Mouse (Mus musculus): ENCODE measurements around the gene Apol7a. TPM values are rescaled to one million over a fixed set of nuclear protein-coding genes. Genes with fewer than 3 reads are reported as not detected.
"Not testable (repeated sequence)": the region's sequence is repeated elsewhere in the genome, so short reads cannot be mapped to it uniquely, and the experiment has no call there.

The Apol7a gene
- polyA plus RNA-seq (2015; fragmentation: Nextera tagmentation; extraction: Ambion mirVana), result 0.10 and 0.11 TPM in 2 replicates

GRCm38 (mm10) chr15:77399027-77399426 lies at the start of gene Apol7a:
Gene Apol7a, minus strand, starts transcription at chr15:77399110.
- 55% methylated on average over 9 of the region's 9 CpGs for WGBS
- not testable (repeated sequence) for H3K4me3 ChIP-seq (ENCODE audit: low read length); H3K27me3 ChIP-seq (ENCODE audit: control insufficient read depth, insufficient read depth, low read depth, low read length); H3K4me1 ChIP-seq (replicated peaks; ENCODE audit: control insufficient read depth, insufficient read depth, low read length); H3K27ac ChIP-seq (ENCODE audit: low read length); H3K9me3 ChIP-seq (ENCODE audit: control insufficient read depth, low read length); ATAC-seq (ENCODE audit: low read depth); H3K9ac ChIP-seq (ENCODE audit: low read length); H3K36me3 ChIP-seq (ENCODE audit: control insufficient read depth, insufficient read depth, low read length); H3K4me2 ChIP-seq (ENCODE audit: low read depth, low read length)

GRCm38 (mm10) chr15:77447392-77447791 lies 48.5 kb upstream of the Apol7a start, which contains the start of gene Apol7b:
Gene Apol7b, minus strand, starts transcription at chr15:77447492.
- H3K27me3 ChIP-seq (ENCODE audit: control insufficient read depth, insufficient read depth, low read depth, low read length); H3K27ac ChIP-seq (ENCODE audit: low read length); H3K4me2 ChIP-seq (ENCODE audit: low read depth, low read length); ATAC-seq (ENCODE audit: low read depth); H3K36me3 ChIP-seq (ENCODE audit: control insufficient read depth, insufficient read depth, low read length); H3K4me3 ChIP-seq (ENCODE audit: low read length); H3K9me3 ChIP-seq (ENCODE audit: control insufficient read depth, low read length); H3K9ac ChIP-seq (ENCODE audit: low read length); H3K4me1 ChIP-seq (replicated peaks; ENCODE audit: control insufficient read depth, insufficient read depth, low read length): not testable (repeated sequence)
- 70% methylated on average over 2 of the region's 2 CpGs for WGBS

- H3K4me2 ChIP-seq (ENCODE audit: low read depth, low read length); H3K4me1 ChIP-seq (replicated peaks; ENCODE audit: control insufficient read depth, insufficient read depth, low read length); H3K9ac ChIP-seq (ENCODE audit: low read length); ATAC-seq (ENCODE audit: low read depth); H3K9me3 ChIP-seq (ENCODE audit: control insufficient read depth, low read length); H3K4me3 ChIP-seq (ENCODE audit: low read length); H3K36me3 ChIP-seq (ENCODE audit: control insufficient read depth, insufficient read depth, low read length); H3K27ac ChIP-seq (ENCODE audit: low read length); H3K27me3 ChIP-seq (ENCODE audit: control insufficient read depth, insufficient read depth, low read depth, low read length): not testable (repeated sequence)
- WGBS, result 50% methylated on average over 1 of the region's 1 CpGs
Observed at GRCm38 (mm10) chr15:77445668-77446067, 46.8 kb upstream of the Apol7a start.

GRCm38 (mm10) chr15:77444746-77445145 lies 45.8 kb upstream of the Apol7a start:
- 65% methylated on average over 8 of the region's 8 CpGs for WGBS
- H3K27me3 ChIP-seq (ENCODE audit: control insufficient read depth, insufficient read depth, low read depth, low read length); H3K36me3 ChIP-seq (ENCODE audit: control insufficient read depth, insufficient read depth, low read length); H3K9ac ChIP-seq (ENCODE audit: low read length); H3K4me1 ChIP-seq (replicated peaks; ENCODE audit: control insufficient read depth, insufficient read depth, low read length); ATAC-seq (ENCODE audit: low read depth); H3K9me3 ChIP-seq (ENCODE audit: control insufficient read depth, low read length); H3K27ac ChIP-seq (ENCODE audit: low read length); H3K4me3 ChIP-seq (ENCODE audit: low read length); H3K4me2 ChIP-seq (ENCODE audit: low read depth, low read length): not testable (repeated sequence)

- H3K4me3 ChIP-seq (ENCODE audit: low read length); ATAC-seq (ENCODE audit: low read depth); H3K9me3 ChIP-seq (ENCODE audit: control insufficient read depth, low read length); H3K36me3 ChIP-seq (ENCODE audit: control insufficient read depth, insufficient read depth, low read length); H3K4me1 ChIP-seq (replicated peaks; ENCODE audit: control insufficient read depth, insufficient read depth, low read length); H3K9ac ChIP-seq (ENCODE audit: low read length); H3K4me2 ChIP-seq (ENCODE audit: low read depth, low read length); H3K27me3 ChIP-seq (ENCODE audit: control insufficient read depth, insufficient read depth, low read depth, low read length); H3K27ac ChIP-seq (ENCODE audit: low read length): not testable (repeated sequence)
- 38% methylated on average over 8 of the region's 10 CpGs for WGBS
Observed at GRCm38 (mm10) chr15:77428690-77429448, 30.0 kb upstream of the Apol7a start.

GRCm38 (mm10) chr15:77422925-77423324 lies 24.0 kb upstream of the Apol7a start:
- H3K4me3 ChIP-seq (ENCODE audit: low read length); H3K36me3 ChIP-seq (ENCODE audit: control insufficient read depth, insufficient read depth, low read length); H3K9me3 ChIP-seq (ENCODE audit: control insufficient read depth, low read length); H3K9ac ChIP-seq (ENCODE audit: low read length); H3K27ac ChIP-seq (ENCODE audit: low read length); H3K27me3 ChIP-seq (ENCODE audit: control insufficient read depth, insufficient read depth, low read depth, low read length); H3K4me2 ChIP-seq (ENCODE audit: low read depth, low read length); ATAC-seq (ENCODE audit: low read depth); H3K4me1 ChIP-seq (replicated peaks; ENCODE audit: control insufficient read depth, insufficient read depth, low read length): not testable (repeated sequence)
- 66% methylated on average over 3 of the region's 7 CpGs for WGBS

- not testable (repeated sequence) for H3K9me3 ChIP-seq (ENCODE audit: control insufficient read depth, low read length); H3K4me1 ChIP-seq (replicated peaks; ENCODE audit: control insufficient read depth, insufficient read depth, low read length); H3K4me2 ChIP-seq (ENCODE audit: low read depth, low read length); H3K36me3 ChIP-seq (ENCODE audit: control insufficient read depth, insufficient read depth, low read length); H3K4me3 ChIP-seq (ENCODE audit: low read length); H3K27ac ChIP-seq (ENCODE audit: low read length); H3K9ac ChIP-seq (ENCODE audit: low read length); ATAC-seq (ENCODE audit: low read depth); H3K27me3 ChIP-seq (ENCODE audit: control insufficient read depth, insufficient read depth, low read depth, low read length)
- WGBS, result no CpG with 5 or more reads among the region's 3 CpGs
Observed at GRCm38 (mm10) chr15:77419657-77420056, 20.7 kb upstream of the Apol7a start.

- H3K4me3 ChIP-seq (ENCODE audit: low read length); H3K9ac ChIP-seq (ENCODE audit: low read length); H3K4me1 ChIP-seq (replicated peaks; ENCODE audit: control insufficient read depth, insufficient read depth, low read length); H3K36me3 ChIP-seq (ENCODE audit: control insufficient read depth, insufficient read depth, low read length); H3K27me3 ChIP-seq (ENCODE audit: control insufficient read depth, insufficient read depth, low read depth, low read length); H3K9me3 ChIP-seq (ENCODE audit: control insufficient read depth, low read length); H3K27ac ChIP-seq (ENCODE audit: low read length); H3K4me2 ChIP-seq (ENCODE audit: low read depth, low read length); ATAC-seq (ENCODE audit: low read depth): not testable (repeated sequence)
- 28% methylated on average over 2 of the region's 10 CpGs for WGBS
Observed at GRCm38 (mm10) chr15:77416655-77417333, 17.9 kb upstream of the Apol7a start.

GRCm38 (mm10) chr15:77415653-77416052 lies 16.7 kb upstream of the Apol7a start:
- 50% methylated on average over 2 of the region's 2 CpGs for WGBS
- H3K4me2 ChIP-seq (ENCODE audit: low read depth, low read length); ATAC-seq (ENCODE audit: low read depth); H3K36me3 ChIP-seq (ENCODE audit: control insufficient read depth, insufficient read depth, low read length); H3K4me3 ChIP-seq (ENCODE audit: low read length); H3K9ac ChIP-seq (ENCODE audit: low read length); H3K4me1 ChIP-seq (replicated peaks; ENCODE audit: control insufficient read depth, insufficient read depth, low read length); H3K9me3 ChIP-seq (ENCODE audit: control insufficient read depth, low read length); H3K27ac ChIP-seq (ENCODE audit: low read length); H3K27me3 ChIP-seq (ENCODE audit: control insufficient read depth, insufficient read depth, low read depth, low read length): not testable (repeated sequence)

Measured in lung, embryonic 16.5 days (tissue).